Mouse (Mus musculus) ES-E14 (cell line): ENCODE data around the gene Pfdn2.

Experiments used
- CHD2 ChIP-seq: IDR thresholded peaks from 2 replicates; pipeline ENCODE4 v1.6.1; 2014; ENCODE audit warnings: mild to moderate bottlenecking, low read depth, low read length, inconsistent platforms
- HCFC1 ChIP-seq: IDR thresholded peaks from 2 replicates; pipeline ENCODE4 v1.6.1; 2012; ENCODE audit warnings: low read length, inconsistent platforms, borderline replicate concordance; ENCODE audit not compliant: insufficient read depth
- MAFK ChIP-seq: IDR thresholded peaks from 2 replicates; pipeline ENCODE4 v1.6.1; 2014; ENCODE audit warnings: mild to moderate bottlenecking, low read depth, low read length, inconsistent platforms; ENCODE audit not compliant: insufficient read depth
- ZC3H11A ChIP-seq: IDR thresholded peaks from 2 replicates; pipeline ENCODE4 v1.6.1; 2012; ENCODE audit warnings: low read depth, mild to moderate bottlenecking, inconsistent platforms, low read length, borderline replicate concordance
- ZNF384 ChIP-seq: IDR thresholded peaks from 2 replicates; pipeline ENCODE4 v1.6.1; 2012; ENCODE audit warnings: low read depth, low read length, inconsistent platforms

- TF ChIP-seq ZC3H11A (no peak), ZNF384 (no peak), HCFC1 (no peak), CHD2 (no peak), MAFK (no peak)
Observed at GRCm38 (mm10) chr1:171401821-171402220, 56.4 kb downstream of the Pfdn2 start.
